Mouse (Mus musculus): ENCODE measurements around the gene Skiv2l.
"Not testable (repeated sequence)": the region's sequence is repeated elsewhere in the genome, so short reads cannot be mapped to it uniquely, and the experiment has no call there.

Gene Skiv2l

DNA sequence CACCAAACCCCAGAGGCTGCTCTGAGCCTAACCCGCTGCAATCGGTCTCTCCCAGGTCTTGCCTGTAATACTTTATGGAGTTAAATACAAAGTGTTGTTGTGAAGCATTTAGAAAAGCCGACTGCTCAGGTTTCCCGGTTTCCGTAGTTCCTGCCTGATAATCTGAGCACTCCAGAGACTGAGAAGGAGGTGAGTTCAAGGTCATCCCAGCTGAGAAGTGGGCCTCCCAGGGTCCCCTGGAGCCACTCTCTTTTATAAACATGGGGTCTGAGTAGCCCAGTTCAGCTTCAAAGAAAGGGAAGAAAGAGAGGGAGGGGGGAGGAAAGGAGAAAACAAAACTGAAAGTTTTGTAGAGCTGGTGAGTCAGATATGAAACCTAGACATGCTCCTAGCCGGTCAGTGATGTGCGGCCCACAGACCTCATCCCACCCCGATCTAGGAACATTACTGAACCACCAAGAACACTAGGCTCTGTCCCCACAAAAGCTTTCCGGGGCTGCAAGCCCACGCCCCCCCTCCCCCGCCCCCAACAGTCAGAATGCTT is 29.4 kb upstream of the Skiv2l start, which contains the start of gene Zbtb12:
TSS of gene Zbtb12 (plus strand) at position 148 of the 544 bp plus-strand sequence.
- CTCF ChIA-PET: interaction anchor here (0.5 kb wide), 2 partner anchors 11 to 319 kb away, joined by 5 to 8 read pairs; no protein-coding TSS in a partner anchor

DNA sequence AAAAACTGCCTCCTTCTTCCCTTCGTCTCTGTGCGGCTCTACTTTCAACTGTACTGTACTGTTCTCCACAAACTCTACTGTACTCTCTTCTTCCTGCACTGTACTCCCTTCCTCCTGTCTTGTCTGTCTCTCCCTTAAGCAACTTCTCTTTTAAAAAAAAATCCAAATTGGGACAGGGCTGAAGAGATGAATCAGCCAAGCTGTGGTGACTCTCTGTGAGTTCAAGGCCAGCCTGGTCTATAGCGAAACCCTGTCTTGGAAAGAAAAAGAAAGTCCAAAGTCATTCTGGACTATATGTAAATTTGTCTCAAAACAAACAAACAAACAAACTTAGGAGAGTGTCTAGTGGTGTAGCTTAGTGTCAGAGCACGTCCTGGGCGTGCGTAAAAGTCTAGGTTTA is 24.3 kb upstream of the Skiv2l start:
- CTCF ChIA-PET: no interaction called here

DNA sequence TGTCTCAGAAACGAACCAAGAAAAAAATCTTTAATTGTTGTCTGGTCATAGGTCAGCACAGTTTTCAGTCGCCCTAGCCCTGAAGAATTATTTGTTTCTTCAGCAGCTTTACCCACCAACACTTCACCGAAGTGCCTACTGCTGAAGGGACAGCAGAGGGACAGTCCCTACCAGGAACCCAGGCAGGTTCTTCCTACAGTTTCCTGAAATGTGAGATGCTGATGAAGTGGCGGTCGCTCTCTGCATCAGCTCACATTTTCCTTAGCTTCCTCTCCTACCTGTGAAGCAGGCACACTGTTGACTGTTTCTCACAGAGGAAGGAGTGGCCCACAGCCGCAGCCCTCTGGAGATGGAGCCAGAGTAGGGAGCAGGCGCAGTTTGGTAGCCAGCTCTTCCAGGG is 16.0 kb upstream of the Skiv2l start:
- CTCF ChIA-PET: no interaction called here

DNA sequence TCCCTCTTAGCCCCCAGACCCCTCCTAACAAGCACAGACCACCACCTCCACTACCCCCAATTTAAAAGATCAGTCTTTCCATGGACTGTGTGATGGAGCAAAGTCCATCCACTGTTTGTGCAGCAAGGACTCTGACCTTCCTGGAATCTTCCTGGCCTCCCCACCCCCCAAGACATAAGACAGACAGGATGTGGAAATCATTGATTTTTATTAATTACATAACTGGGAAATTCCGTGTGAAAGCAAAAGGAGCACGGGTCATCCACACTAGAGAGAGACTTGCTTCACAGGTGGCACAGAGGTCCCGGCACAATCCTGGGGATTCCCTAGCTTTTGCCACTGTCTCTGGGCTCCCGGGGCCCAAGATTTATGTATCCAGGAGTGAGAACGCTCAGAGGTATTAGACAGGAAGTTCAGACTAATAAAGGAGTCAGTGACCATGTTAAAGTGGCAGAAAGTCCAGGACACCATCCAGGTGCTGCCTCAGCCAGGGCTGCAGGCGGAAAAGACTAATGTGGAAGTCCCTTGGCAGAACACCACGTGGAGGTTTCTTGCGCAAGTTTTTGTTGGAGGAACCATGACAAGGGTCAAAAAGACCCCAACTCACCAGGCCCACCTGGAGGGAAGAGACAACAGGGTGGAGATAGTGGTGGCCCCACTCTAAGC is 12.5 kb upstream of the Skiv2l start, which contains the start of gene Cfb:
TSS of gene Cfb (minus strand) at position 103 of the 666 bp plus-strand sequence.
- CTCF ChIA-PET: interaction anchor here (0.5 to 0.7 kb wide), 2 partner anchors 13 to 50 kb away, joined by 3 read pairs; partner anchors contain the start of genes Nelfe and Skiv2l

DNA sequence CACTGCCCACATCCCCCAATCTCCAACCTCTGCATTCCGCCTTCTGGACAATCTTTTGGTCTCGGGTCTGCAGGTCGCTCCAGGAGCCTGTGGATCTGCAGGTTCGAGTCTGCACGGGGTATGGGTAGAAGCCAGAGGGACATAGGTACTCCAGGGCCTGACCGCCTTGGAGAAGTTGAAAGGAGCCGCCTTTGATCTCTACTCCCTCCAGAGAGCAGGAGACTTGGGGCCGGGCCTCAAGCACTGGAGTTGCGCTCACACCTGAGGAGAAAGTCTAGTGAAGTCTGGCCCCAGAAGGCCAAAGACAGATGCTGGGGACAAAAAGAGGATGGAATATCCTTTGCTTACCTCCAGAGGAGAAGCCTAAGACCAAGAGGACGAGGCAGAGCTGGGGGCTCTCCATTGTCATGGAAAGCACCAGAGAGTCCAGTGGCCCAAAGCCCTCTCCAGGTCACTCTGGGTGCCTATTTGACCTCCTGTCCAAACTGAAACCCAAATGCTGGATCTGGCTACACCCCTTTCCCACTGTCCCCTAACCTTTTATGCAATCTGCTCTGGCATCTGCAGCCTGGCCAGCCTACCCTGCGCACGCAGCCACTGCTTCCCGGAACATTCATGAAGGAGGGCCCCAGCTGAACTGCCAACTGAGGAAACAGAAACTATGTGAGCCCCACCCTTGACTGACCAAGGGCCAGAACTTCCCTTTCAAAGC is 11.8 kb upstream of the Skiv2l start:
- CTCF ChIA-PET: interaction anchor here (0.5 to 0.7 kb wide), 2 partner anchors 12 to 50 kb away, joined by 3 read pairs; partner anchors contain the start of genes Nelfe and Skiv2l

DNA sequence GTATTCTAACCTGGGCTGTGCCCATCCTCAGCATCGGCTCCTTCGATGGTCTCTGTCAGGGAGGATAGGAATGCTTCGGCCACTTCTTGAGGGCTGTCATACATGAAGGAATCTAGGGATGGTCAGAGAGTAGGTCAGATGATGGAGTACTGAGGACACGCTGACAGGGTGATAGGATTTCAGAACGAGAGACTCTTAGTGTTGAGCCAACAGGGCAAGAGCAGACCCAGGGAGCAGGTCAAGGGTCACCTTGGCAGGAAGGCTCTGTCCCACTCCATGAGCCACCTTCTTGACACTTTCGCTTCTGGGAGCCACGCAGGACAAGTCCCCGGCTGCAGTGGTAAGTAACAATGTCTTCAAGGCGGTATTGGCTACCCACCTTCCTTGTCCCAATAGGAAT is 10.5 kb upstream of the Skiv2l start:
- CTCF ChIA-PET: no interaction called here

DNA sequence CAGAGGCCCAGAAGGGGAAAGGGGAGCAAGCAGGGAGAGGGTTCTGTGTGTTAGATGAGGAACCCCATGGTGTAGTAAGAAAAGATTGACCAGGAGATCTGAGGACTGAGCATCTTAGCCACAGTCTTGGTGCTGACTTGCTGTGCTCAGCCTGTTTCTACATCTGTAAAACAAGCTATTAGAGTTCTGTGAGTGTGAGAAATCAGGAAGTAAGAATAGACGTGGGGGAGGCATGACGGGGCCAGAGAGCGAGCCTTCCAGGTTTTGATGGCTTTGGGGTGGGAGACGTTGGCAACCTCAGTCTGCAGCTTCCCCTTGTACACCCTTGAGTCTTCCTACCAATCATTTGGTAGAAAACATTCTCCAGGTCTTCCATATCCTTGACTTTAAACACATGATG is 8.7 kb upstream of the Skiv2l start:
- CTCF ChIA-PET: no interaction called here

DNA sequence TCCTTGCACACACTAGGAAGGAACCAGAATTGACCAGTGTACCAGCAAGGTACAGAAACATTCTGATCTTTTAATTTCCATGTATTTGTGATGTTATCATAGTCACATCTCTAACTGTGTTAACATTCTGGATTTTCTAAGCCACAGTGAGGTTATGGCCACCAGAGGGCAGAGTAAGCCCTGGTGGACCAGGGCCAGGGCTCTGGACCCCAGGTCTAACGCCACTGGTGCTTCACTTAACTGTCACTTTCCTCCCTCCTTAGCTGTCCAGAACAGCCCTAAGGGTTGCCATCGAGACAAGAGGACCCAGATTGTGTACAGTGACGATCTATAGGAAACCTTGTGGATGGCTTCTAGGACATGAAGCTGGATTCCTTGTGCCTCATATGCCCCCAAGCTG is 5.8 kb upstream of the Skiv2l start:
- CTCF ChIA-PET: interaction anchor here (0.6 to 1.5 kb wide), 3 partner anchors 56 to 838 kb away, joined by 6 to 7 read pairs (median 6); no protein-coding TSS in a partner anchor

DNA sequence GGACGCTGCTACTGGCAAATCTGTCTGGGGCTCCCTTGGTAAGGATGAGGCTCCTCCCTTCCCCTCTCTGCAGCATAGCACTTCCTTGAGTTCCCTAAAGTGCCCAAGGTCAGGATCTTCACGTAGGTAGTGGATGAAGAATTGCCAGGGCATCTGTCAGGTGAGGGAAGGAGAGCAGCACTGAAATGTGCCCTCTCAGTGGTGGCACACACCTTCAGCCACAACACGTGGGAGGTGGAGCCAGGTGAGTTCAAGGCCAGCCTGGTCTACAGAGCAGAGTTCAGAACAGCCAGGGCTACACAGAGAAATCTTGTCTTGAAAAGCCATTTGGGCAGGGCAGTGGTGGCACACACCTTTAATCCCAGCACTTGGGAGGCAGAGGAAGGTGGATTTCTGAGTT is 4.8 kb upstream of the Skiv2l start:
- CTCF ChIA-PET: no interaction called here

DNA sequence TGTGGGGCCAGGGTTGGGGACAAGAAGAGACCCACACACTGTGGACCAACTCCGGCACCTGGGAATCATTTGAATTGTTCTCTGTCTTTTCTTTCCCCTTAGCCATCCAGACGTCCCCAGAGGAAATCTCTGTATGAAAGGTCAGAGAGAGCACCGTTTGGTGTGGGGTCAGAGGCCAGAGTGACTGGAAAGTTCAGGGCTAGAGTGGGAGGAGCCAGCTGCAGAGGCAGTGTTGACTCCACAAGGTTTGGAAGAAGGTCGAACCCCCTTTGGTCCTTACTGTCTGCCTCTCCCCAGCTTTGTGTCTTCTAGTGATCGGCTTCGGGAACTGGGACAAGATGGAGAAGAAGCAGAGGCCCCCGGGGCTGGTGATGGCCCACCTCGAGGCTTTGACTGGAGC is 3.5 kb upstream of the Skiv2l start:
- CTCF ChIA-PET: interaction anchor here (0.7 kb wide), 1 partner anchor 33 kb away, joined by 11 read pairs; no protein-coding TSS in a partner anchor

DNA sequence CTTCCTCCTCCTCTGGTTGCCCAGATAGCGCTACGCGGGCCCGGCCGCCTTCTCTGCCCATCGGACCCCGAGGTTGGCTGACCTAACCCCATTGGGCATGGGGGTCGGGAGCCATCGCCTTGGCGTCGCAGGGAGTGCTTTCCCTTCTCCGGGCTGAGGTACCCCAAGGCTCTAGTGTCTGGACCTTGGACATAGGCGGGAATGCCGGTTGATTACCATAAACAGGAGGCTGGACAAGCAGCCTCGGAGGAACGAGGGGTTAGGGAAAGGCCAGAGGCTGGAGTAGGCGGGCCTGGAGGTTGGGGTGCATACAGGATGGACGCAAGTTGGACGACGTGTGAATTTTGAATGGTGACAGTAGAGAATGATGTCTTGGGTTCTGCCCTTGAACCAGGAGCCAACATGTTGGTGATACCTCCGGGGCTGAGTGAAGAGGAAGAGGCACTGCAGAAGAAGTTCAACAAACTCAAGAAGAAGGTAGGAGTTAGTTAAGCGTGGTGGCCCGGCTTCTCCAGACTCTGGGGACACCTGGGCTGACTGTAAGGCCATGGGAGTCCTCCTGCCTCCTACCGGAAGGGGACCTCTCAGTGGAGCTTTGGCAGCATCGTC is 611 bp upstream of the Skiv2l start:
- CTCF ChIA-PET: no interaction called here

DNA sequence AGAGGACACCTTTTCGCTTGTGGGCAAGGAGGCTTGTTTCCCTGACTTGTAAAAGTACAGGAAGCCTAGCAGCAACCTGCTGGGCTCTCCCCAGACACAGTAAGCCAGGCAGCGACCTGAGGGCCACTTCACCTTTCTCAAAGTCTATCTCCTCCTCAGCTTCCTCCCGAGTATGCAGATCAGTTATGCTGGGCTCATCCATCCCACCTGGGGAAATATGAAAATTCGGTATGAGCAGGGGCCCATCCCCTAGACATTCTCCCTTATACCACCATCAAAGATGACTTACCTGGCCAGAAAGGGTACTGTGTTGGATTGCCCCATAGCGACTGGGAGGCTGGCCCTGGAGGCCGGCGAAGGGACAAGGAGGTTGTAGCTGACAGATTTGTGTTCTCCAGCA is 2.4 kb downstream of the Skiv2l start:
- CTCF ChIA-PET: no interaction called here

DNA sequence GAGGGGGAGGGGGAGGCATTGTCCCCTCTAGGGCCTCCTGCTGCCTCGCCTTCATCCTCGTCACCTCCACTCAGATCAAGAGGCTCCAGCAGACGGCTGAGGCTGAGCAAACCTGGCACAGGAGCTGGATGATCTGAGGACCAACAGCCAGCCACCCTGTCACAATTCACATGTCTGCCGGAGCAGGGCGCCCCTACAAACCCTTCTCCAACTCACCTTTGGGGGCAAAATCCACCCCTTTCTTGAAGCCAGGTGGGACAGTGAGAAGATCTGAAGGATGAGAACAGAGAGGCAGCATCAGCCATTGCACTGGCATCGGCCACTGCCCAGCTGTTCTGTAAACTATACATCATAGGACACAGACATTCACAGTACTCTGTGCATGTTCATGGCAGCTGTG is 2.8 kb downstream of the Skiv2l start:
- CTCF ChIA-PET: no interaction called here

DNA sequence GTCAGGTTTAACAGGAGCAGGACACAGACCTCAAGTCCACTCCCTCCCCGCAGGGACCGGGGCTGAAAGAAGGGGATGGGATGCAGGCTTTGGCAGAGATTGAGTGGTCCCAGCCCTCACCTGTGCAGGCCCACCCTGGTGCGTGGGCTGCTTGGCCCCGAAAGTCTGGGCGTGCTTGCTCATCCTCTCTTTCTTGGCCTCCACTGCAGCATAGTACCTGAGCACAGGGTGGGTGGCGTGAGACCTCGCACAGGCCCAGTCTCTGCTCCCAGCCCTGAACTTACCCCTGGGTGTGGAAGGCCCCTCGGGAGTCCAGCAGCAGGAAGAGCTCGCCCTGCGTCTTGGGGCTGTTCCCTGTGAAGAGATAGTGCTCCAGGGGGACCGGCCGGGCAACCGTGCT is 5.1 kb downstream of the Skiv2l start:
- CTCF ChIA-PET: no interaction called here

DNA sequence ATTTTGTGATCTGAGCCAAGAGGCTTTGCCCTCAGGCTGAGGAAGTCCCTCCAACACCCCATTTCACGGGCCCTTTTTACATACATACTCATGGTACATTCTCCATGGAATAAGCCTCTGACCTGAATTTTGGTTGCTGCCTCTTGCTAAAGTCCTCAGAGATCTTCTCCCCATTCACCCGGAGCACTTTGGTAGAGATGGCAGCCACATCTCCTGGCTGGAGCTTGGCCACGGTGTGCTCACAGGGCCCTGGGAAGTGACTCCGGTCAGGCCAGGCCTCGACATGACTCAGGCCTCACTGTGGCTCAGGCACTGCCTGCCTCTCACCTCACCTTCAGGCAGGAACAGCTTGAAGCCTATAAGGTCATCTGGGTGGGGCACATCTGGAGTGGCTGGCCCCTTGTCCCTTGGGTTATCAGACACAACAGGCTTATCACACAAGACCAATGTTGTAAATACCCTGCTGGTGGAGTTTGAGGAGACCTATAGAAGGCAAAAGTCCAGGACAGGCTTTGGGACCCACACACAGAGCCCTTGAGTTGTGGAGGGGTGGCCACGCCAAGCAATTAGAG is 9.2 kb downstream of the Skiv2l start:
- CTCF ChIA-PET: no interaction called here

DNA sequence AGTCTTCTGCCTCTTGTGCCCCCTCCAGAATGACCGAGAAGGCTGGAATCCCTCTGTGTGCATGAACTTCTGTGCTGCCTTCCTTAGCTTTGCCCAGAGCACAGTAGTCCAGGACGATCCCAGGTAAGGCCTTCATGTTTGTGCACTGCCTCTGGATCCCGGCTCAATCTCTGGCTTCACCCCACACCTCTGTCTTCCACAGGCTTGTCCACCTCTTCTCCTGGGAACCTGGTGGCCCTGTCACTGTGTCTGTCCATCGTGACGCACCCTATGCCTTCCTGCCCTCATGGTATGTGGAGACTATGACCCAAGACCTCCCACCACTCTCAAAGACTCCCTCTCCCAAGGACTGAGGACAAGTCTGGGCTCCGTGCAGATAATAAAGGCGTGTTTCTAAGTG is 11.2 kb downstream of the Skiv2l start:
- CTCF ChIA-PET: no interaction called here

DNA sequence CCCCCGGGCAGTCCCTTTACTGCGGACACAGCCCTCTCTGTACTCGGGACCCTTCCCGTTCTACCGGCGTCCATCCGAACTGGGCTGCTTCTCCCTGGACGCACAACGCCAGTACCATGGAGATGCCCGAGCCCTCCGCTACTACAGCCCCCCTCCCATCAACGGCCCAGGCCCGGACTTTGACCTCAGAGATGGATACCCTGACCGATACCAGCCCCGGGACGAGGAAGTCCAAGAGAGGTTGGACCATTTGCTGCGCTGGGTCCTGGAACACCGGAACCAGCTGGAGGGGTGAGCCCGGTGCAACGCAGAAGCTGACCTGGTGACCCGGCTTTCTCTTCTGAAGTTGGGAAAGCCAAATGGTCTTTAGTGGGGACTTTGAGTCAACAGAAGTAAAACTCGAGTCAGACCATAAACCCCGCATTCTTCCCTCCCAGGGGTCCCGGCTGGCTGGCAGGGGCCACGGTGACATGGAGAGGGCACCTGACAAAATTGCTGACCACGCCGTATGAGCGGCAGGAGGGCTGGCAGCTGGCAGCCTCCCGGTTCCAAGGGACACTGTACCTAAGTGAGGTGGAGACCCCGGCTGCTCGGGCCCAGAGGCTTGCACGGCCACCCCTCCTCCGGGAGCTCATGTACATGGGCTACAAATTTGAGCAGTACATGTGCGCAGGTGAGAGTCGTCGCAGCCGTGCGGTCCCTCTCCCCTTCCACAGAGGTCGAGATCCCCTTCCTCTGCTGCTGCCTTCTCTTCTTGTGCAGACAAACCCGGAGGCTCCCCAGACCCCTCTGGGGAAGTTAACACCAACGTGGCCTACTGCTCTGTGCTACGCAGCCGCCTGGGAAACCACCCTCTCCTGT is 12.3 kb downstream of the Skiv2l start:
- CTCF ChIA-PET: interaction anchor here (0.6 kb wide), 2 partner anchors 65 to 98 kb away, joined by 4 to 5 read pairs; no protein-coding TSS in a partner anchor

DNA sequence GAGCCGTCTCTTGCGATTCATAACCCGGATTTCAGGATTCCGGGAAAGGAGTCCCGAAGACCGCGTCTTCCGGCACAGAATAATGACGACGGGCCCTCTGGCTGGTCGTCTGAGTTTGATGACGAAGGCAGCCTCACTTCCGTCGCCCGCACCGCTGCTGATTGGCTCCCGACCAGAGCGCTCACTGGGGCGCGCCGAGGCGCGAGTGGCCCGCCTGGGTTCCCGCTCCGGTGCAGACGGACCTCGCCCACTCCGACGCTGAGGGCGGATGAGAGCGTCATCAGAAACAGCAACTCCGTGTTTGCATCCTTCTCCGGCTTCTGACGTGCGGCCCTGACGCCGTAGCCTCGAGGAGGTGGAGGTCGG is 13.2 kb downstream of the Skiv2l start, which contains the start of the genes Stk19 and Dxo:
TSS of gene Stk19 (minus strand) at position 90 of the 366 bp plus-strand sequence.
TSS of gene Dxo (plus strand) at position 164 of the 366 bp plus-strand sequence.
- CTCF ChIA-PET: interaction anchor here (0.6 kb wide), 1 partner anchor 99 kb away, joined by 5 read pairs; no protein-coding TSS in a partner anchor

DNA sequence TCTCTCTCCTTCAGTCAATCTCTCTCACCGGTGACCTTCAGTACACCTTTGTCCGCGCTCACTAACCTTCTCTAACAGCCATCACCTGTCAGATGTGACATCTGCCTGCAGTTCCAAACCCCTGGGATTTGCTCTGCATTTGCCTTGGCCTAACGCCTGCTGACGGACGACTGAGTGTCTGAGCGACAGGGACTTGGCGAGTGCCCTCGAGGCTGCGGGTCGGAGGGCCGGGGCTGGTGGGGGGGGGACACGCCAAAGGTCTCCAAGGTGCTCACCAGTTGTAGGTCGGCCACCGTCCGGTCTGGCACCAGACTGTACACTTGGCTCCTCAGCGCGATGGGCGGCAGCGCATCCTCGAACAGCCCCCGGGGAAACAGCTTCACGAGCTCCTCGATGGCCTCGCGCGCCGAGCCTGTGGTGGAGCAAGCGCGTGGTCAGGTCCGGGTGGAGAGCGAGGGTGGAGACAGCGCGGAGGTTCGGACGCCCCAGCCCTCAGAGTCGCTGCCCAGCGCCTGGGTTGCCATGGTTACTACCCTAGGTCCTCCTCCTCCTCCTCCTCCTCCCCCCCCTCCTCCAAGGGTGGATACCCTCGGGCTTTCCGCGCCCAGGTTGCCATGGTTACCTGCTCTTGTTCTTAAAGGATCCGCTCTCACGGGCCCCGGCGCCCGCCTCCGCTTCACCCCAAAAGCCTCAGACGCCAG is 13.7 kb downstream of the Skiv2l start:
- CTCF ChIA-PET: interaction anchor here (0.7 kb wide), 1 partner anchor 917 kb away, joined by 3 read pairs; no protein-coding TSS in a partner anchor

DNA sequence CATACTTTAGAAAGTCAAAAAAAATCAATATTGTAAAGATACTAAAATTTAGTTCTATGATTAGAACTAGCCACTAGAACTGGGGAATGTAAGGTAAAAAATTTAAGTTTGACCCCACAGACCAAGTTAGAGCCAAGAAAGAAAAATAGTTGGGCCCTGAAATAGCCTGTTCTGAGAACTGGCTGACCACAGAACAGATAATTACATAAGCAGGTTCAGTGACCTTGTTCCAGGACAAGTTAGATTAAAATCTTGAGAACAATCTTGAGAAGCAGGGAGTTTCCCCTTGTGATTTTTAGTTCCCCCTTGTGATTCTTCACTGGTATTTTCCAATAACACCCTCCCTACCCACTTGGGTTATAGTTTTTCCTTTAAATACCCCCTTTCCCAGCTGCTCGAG is 19.2 kb downstream of the Skiv2l start:
- CTCF ChIA-PET: not testable (repeated sequence)
